Mouse (Mus musculus): Measurements from ENCODE around the gene Gdnf. TPM values are rescaled to one million over a fixed set of nuclear protein-coding genes. Genes with fewer than 3 reads are reported as not detected.

Gdnf gene
- polyA plus RNA-seq, 1 experiment from 2014 or later: 0.11 TPM

GRCm38 (mm10) chr15:7815521-7815944 lies 4.9 kb downstream of the Gdnf start:
- WGBS: under 1% methylated on average over 36 of the region's 36 CpGs
- Histone ChIP-seq H3K36me3 (no peaks in the 10 kb centered on the region), H3K4me2 (peak overlapping the region; percentile 56), H3K4me3 (peak overlapping the region; percentile 34), H3K9me3 (no peaks in the 10 kb centered on the region), H3K27ac (replicated peaks) (no peak overlapping the region), H3K27me3 (peaks cover 97% of the 10 kb centered on the region), H3K4me1 (replicated peaks) (peaks cover 39% of the 10 kb centered on the region), H3K9ac (0 out of 2 replicates have a peak overlapping the region, but pooled peaks have one; percentile 31)
- ATAC-seq (ENCODE audit: low read depth): no peak

- Histone ChIP-seq H3K4me2 (no peak overlapping the region), H3K9ac (no peak overlapping the region), H3K4me1 (replicated peaks) (no peaks in the 10 kb centered on the region), H3K27me3 (peaks cover 17% of the 10 kb centered on the region), H3K36me3 (no peaks in the 10 kb centered on the region), H3K4me3 (no peak overlapping the region), H3K9me3 (no peaks in the 10 kb centered on the region), H3K27ac (replicated peaks) (no peak overlapping the region)
- ATAC-seq (ENCODE audit: low read depth): no peak
- WGBS: 67% methylated on average over 6 of the region's 6 CpGs
Observed at GRCm38 (mm10) chr15:7823886-7824285, 13.2 kb downstream of the Gdnf start.

- H3K4me3 ChIP-seq: no peak overlapping the region
- H3K27me3 ChIP-seq: peaks cover 3% of the 10 kb centered on the region; the same call in 1 of the 2 replicates
- no peaks in the 10 kb centered on the region for H3K9me3 ChIP-seq
- no peak overlapping the region for H3K4me2 ChIP-seq
- 53% methylated on average over 6 of the region's 6 CpGs for WGBS
- H3K36me3 ChIP-seq: no peaks in the 10 kb centered on the region
- no peaks in the 10 kb centered on the region for H3K4me1 ChIP-seq (replicated peaks)
- H3K9ac ChIP-seq: no peak overlapping the region
- no peak for ATAC-seq (ENCODE audit: low read depth)
- H3K27ac ChIP-seq (replicated peaks): no peak overlapping the region
Observed at GRCm38 (mm10) chr15:7825530-7825929, 14.9 kb downstream of the Gdnf start.

GRCm38 (mm10) chr15:7835404-7835803 lies 24.8 kb downstream of the Gdnf start:
- Histone ChIP-seq H3K4me2 (no peak overlapping the region), H3K27ac (replicated peaks) (no peak overlapping the region), H3K4me3 (no peak overlapping the region), H3K27me3 (no peaks in the 10 kb centered on the region), H3K4me1 (replicated peaks) (no peaks in the 10 kb centered on the region), H3K9me3 (no peaks in the 10 kb centered on the region), H3K9ac (no peak overlapping the region), H3K36me3 (no peaks in the 10 kb centered on the region)
- ATAC-seq (ENCODE audit: low read depth): no peak
- WGBS: 91% methylated on average over 9 of the region's 9 CpGs

GRCm38 (mm10) chr15:7838060-7838920 lies 27.6 kb downstream of the Gdnf start:
- 87% methylated on average over 8 of the region's 8 CpGs for WGBS
- no peak for ATAC-seq (ENCODE audit: low read depth)
- Histone ChIP-seq H3K27me3 (no peaks in the 10 kb centered on the region), H3K4me2 (no peak overlapping the region), H3K36me3 (no peaks in the 10 kb centered on the region), H3K4me3 (no peak overlapping the region), H3K27ac (replicated peaks) (no peak overlapping the region), H3K9me3 (no peaks in the 10 kb centered on the region), H3K4me1 (replicated peaks) (no peaks in the 10 kb centered on the region), H3K9ac (no peak overlapping the region)

GRCm38 (mm10) chr15:7838921-7839309 lies 28.3 kb downstream of the Gdnf start:
- no peaks in the 10 kb centered on the region for H3K27me3 ChIP-seq
- H3K4me1 ChIP-seq (replicated peaks): no peaks in the 10 kb centered on the region
- H3K9ac ChIP-seq: no peak overlapping the region
- no peak overlapping the region for H3K4me2 ChIP-seq
- ATAC-seq (ENCODE audit: low read depth): no peak
- WGBS: 76% methylated on average over 7 of the region's 7 CpGs
- no peaks in the 10 kb centered on the region for H3K36me3 ChIP-seq
- no peak overlapping the region for H3K4me3 ChIP-seq
- H3K27ac ChIP-seq (replicated peaks): no peak overlapping the region
- H3K9me3 ChIP-seq: no peaks in the 10 kb centered on the region

- Histone ChIP-seq H3K4me1 (replicated peaks) (no peaks in the 10 kb centered on the region), H3K36me3 (no peaks in the 10 kb centered on the region), H3K9ac (no peak overlapping the region), H3K27ac (replicated peaks) (no peak overlapping the region), H3K27me3 (no peaks in the 10 kb centered on the region), H3K4me2 (no peak overlapping the region), H3K4me3 (no peak overlapping the region), H3K9me3 (no peaks in the 10 kb centered on the region)
- no peak for ATAC-seq (ENCODE audit: low read depth)
- 76% methylated on average over 1 of the region's 1 CpGs for WGBS
Observed at GRCm38 (mm10) chr15:7841664-7842063, 31.0 kb downstream of the Gdnf start.

GRCm38 (mm10) chr15:7842398-7842797 lies 31.8 kb downstream of the Gdnf start:
- no peaks in the 10 kb centered on the region for H3K27me3 ChIP-seq
- H3K4me1 ChIP-seq (replicated peaks): no peaks in the 10 kb centered on the region
- H3K27ac ChIP-seq (replicated peaks): no peak overlapping the region
- H3K4me3 ChIP-seq: no peak overlapping the region
- no peaks in the 10 kb centered on the region for H3K36me3 ChIP-seq
- no peaks in the 10 kb centered on the region for H3K9me3 ChIP-seq
- WGBS: 90% methylated on average over 4 of the region's 4 CpGs
- no peak overlapping the region for H3K9ac ChIP-seq
- H3K4me2 ChIP-seq: no peak overlapping the region
- ATAC-seq (ENCODE audit: low read depth): no peak

- H3K27me3 ChIP-seq: no peaks in the 10 kb centered on the region
- H3K27ac ChIP-seq (replicated peaks): no peak overlapping the region
- H3K9me3 ChIP-seq: no peaks in the 10 kb centered on the region
- no peak for ATAC-seq (ENCODE audit: low read depth)
- no peak overlapping the region for H3K4me2 ChIP-seq
- no peak overlapping the region for H3K4me3 ChIP-seq
- 82% methylated on average over 13 of the region's 13 CpGs for WGBS
- H3K36me3 ChIP-seq: no peaks in the 10 kb centered on the region
- H3K9ac ChIP-seq: no peak overlapping the region
- no peaks in the 10 kb centered on the region for H3K4me1 ChIP-seq (replicated peaks)
Observed at GRCm38 (mm10) chr15:7857418-7857817, 46.8 kb downstream of the Gdnf start.

GRCm38 (mm10) chr15:7858841-7859240 lies 48.2 kb downstream of the Gdnf start:
- H3K4me1 ChIP-seq (replicated peaks): no peaks in the 10 kb centered on the region
- no peak overlapping the region for H3K4me3 ChIP-seq
- no peaks in the 10 kb centered on the region for H3K9me3 ChIP-seq
- H3K27me3 ChIP-seq: no peaks in the 10 kb centered on the region
- no peak overlapping the region for H3K27ac ChIP-seq (replicated peaks)
- ATAC-seq (ENCODE audit: low read depth): no peak
- H3K4me2 ChIP-seq: no peak overlapping the region
- no peaks in the 10 kb centered on the region for H3K36me3 ChIP-seq
- H3K9ac ChIP-seq: no peak overlapping the region
- WGBS: 86% methylated on average over 5 of the region's 5 CpGs

- ATAC-seq (ENCODE audit: low read depth): no peak
- Histone ChIP-seq H3K27ac (replicated peaks) (no peak overlapping the region), H3K4me3 (no peak overlapping the region), H3K27me3 (no peaks in the 10 kb centered on the region), H3K36me3 (no peaks in the 10 kb centered on the region), H3K4me2 (no peak overlapping the region), H3K9ac (no peak overlapping the region), H3K4me1 (replicated peaks) (no peaks in the 10 kb centered on the region), H3K9me3 (no peaks in the 10 kb centered on the region)
- WGBS: 87% methylated on average over 5 of the region's 5 CpGs
Observed at GRCm38 (mm10) chr15:7862890-7863289, 52.2 kb downstream of the Gdnf start.

- no peak for ATAC-seq (ENCODE audit: low read depth)
Observed at GRCm38 (mm10) chr15:7863328-7863727, 52.7 kb downstream of the Gdnf start.

GRCm38 (mm10) chr15:7865305-7865704 lies 54.7 kb downstream of the Gdnf start:
- H3K27me3 ChIP-seq: no peaks in the 10 kb centered on the region
- WGBS: 98% methylated on average over 3 of the region's 3 CpGs

More at GRCm38 (mm10) chr15:7863328-7863727, 52.7 kb downstream of the Gdnf start:
- no peaks in the 10 kb centered on the region for H3K36me3 ChIP-seq
- H3K9ac ChIP-seq: no peak overlapping the region
- no peaks in the 10 kb centered on the region for H3K27me3 ChIP-seq
- H3K9me3 ChIP-seq: no peaks in the 10 kb centered on the region
- 62% methylated on average over 5 of the region's 5 CpGs for WGBS
- H3K27ac ChIP-seq (replicated peaks): no peak overlapping the region
- H3K4me1 ChIP-seq (replicated peaks): no peaks in the 10 kb centered on the region
- no peak overlapping the region for H3K4me2 ChIP-seq
- H3K4me3 ChIP-seq: no peak overlapping the region

More at GRCm38 (mm10) chr15:7865305-7865704, 54.7 kb downstream of the Gdnf start:
- no peaks in the 10 kb centered on the region for H3K36me3 ChIP-seq
- no peak for ATAC-seq (ENCODE audit: low read depth)
- H3K9ac ChIP-seq: no peak overlapping the region
- H3K4me2 ChIP-seq: no peak overlapping the region
- H3K9me3 ChIP-seq: no peaks in the 10 kb centered on the region
- no peak overlapping the region for H3K4me3 ChIP-seq
- H3K4me1 ChIP-seq (replicated peaks): no peaks in the 10 kb centered on the region
- no peak overlapping the region for H3K27ac ChIP-seq (replicated peaks)

All from neural tube, embryonic 13.5 days (tissue).